Mouse (Mus musculus) B cell, adult 2 months (primary cell): ENCODE measurements at regions not wholly inside any gene's neighbourhood (a gene's known extent, or its start where the extent isn't known, plus 50 kb on each side); places are given as distances from the start of the nearest gene placed in this dataset.

Experiments used
- DNase-seq, 2 experiments: peaks; one replicate each; pipeline ENCODE4 v3.0.0; 2022

DNA sequence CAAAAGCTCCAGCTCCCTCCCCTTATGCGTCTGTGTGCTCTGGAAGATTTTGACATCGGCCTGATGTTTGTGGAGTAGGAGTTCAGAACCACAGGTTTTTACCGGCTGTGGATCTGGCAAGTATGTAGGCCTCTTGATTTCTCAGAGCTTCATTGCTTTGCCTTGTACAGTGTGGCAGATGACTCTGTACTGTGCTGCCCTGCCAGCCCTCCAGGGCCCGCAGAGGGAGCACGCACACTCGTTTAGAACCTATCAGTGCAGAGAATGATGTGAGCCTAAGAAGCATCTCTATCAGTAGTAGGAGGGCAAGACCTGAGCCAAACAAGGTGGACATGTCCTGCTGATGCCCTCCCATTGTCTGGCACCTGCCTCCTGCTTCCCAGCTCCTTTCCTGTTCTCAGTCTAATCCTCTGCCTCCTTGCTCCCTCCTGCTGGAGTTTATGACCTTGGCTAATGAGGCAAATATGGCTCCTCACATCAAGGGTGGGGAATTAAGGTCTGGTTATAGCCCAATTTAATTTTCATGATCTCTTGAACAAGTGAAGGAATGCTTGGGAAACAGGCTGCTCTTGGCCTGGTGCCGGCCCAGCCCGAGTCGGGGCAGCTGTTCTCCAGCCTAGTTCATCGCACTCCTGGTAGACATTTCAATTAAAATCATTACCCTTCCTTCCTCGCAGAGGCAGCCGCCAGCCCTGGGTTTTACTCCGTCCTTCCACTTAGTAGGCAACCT is 344.5 kb downstream of the Tmem38b start:
- DNase-seq: no peak

DNA sequence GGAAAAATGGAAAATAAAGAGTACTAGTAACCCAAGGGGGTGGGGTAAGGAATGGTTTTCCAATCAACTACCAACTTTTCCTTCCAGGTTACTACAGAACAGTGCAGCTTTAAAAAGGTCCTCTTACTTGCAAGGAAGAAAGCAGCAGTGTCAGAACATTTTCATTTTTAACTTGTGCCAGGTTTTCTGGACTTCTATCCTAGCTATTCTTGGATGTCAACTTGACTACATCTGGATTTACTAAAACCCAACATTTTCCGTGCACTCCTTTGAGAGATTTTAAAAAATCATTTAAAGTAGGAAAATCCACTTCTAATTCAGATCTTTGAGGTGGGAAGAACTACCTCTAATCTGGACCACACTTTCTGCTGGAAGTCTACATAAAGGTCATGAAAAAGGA is 358.4 kb downstream of the Tmem38b start:
- DNase-seq: no peak

DNA sequence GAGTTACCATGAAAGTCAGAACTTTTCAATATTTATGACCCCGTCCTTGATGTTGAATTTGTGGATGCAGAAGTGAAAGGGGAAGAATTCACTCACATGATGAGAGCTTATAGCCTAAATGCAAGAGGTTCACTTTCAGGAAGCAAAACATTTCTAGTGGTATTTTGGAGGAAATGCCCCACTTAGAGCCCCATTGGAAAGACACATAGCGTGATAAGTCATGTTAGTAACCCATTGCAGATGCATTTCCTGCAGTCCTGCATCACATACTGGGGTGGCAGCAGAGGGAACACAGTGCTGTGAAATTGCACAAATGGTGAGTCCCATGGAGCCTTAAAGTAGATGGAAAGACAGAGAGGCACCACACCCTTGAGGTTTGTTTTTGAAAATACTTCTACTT is 369.9 kb downstream of the Tmem38b start:
- DNase-seq: no peak

DNA sequence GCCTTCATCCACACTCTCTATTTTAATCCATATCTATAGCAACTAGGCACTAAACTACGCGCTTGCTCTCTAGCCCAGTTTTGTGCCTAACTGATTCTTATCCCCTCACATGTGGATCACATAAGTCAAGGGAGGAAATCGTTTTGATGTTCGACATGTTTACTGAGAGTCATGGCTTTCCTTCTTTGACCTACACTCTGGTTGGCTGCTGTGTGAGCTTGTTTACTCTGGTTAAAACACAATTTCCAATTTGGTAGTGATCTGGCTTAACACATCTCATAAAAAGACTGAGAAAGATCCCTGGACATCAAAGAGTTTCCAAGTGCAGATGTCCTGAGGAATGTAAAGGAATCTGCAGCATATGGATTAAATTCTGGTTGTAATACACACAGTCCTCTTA is 376.6 kb downstream of the Tmem38b start:
- DNase-seq: no peak

DNA sequence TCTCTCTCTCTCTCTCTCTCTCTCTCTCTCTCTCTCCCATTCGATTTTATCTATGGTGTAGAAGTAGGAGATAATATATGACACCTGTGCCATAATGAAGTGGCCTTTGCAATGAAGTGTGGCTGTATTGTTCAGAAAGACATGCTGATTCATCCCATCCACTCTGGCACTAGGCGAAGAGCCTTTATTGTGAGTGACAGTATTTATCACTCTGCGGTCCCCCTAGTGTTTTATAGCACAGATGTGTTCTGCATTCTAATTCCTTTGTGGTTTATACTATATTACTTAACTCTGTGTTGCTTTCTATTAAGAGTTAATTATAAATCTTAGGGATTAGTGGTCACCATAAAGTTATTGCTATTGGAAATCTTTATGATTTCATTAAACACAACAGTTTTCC is 398.7 kb downstream of the Tmem38b start:
- DNase-seq: no peak
